Mouse (Mus musculus) heart, embryonic 11.5 days (tissue): ENCODE measurements at regions not wholly inside any gene's neighbourhood (a gene's known extent, or its start where the extent isn't known, plus 50 kb on each side); places are given as distances from the start of the nearest gene placed in this dataset.

Source experiments
- ATAC-seq: fragments of 200-750 bp; cut with Nextera tagmentation; replicated peaks from 2 replicates; pipeline ENCODE4 v1.8.0; 2017; ENCODE audit warnings: moderate library complexity; ENCODE audit not compliant: insufficient number of reproducible peaks, low FRiP score, low TSS enrichment
- H3K27ac ChIP-seq: fragments of 300-500 bp; sonication (generic); 2 replicates; pipeline ENCODE4 v1.5.1; 2014; ENCODE audit warnings: mild to moderate bottlenecking, low read depth, low read length
- H3K27me3 ChIP-seq: fragments of 300-500 bp; sonication (generic); 2 replicates; pipeline ENCODE4 v1.6.1; 2014; ENCODE audit warnings: mild to moderate bottlenecking, low read length, mixed read lengths; ENCODE audit not compliant: control insufficient read depth, insufficient read depth
- H3K36me3 ChIP-seq: fragments of 300-500 bp; sonication (generic); 2 replicates; pipeline ENCODE4 v1.6.1; 2014; ENCODE audit warnings: mild to moderate bottlenecking, low read length, moderate library complexity, mixed read lengths; ENCODE audit not compliant: control insufficient read depth, insufficient read depth
- H3K4me1 ChIP-seq: fragments of 300-500 bp; sonication (generic); 2 replicates; pipeline ENCODE4 v1.6.1; 2014; ENCODE audit warnings: low read length; ENCODE audit not compliant: control insufficient read depth, insufficient read depth
- H3K4me2 ChIP-seq: fragments of 300-500 bp; sonication (generic); 2 replicates; pipeline ENCODE4 v1.6.1; 2014; ENCODE audit warnings: mild to moderate bottlenecking, moderate library complexity
- H3K4me3 ChIP-seq: fragments of 300-500 bp; sonication (generic); 2 replicates; pipeline ENCODE4 v1.5.1; 2014; ENCODE audit warnings: low read depth, low read length
- H3K9ac ChIP-seq: fragments of 300-500 bp; sonication (generic); 2 replicates; pipeline ENCODE4 v1.6.1; 2014; ENCODE audit warnings: mild to moderate bottlenecking, low read depth, low read length, moderate library complexity
- H3K9me3 ChIP-seq: fragments of 300-500 bp; sonication (generic); replicated peaks from 2 replicates; pipeline ENCODE4 v1.6.1; 2016; ENCODE audit warnings: low read length; ENCODE audit not compliant: control insufficient read depth
- WGBS: fragments of 180-500 bp; shearing (Covaris S2); extraction: QIAGEN DNeasy Blood & Tissue Kit; methylation state at CpG from one replicate; pipeline ENCODE4 v1.1.7; 2014; ENCODE audit not compliant: insufficient replicate concordance; 5-methylcytosine and 5-hydroxymethylcytosine counted together

DNA sequence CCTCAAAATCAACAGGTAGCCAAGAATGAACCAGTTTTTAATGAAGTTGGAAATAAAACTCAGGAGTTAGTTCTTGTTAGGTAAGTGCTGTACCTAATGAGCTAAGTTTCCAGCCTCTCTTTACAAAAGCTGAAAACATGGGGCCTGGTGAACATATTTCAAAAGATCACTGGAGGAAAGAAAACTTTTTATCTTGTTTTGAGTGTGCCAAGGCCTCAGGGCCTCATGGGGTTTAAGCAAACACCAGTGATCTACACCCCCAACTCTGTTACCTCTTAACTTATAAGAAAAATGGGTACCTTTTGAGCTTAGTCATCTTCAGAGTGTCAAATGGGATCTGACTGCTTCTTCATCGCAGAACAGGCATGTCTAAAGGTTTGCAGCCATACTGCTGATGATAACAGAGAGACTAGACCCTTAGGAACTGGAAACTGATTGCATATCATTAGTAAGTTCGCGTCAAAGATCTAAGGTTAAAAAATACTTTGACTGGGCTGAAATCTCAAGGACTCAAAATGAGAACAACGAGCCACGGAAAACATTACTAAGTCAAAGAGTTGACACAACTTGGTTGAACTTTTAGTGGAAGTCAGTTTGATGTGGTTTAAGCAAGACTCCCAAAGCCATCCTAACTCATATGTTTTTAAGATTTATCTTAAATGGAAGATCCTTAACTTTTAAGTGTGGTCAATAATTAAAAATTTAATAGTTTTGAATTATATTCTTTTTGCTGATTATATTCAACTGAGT is 54.7 kb upstream of the Zfand6 start:
- Histone ChIP-seq H3K4me2 (no peak overlapping the region), H3K36me3 (no peaks in the 10 kb centered on the region), H3K27me3 (no peaks in the 10 kb centered on the region), H3K9me3 (no peaks in the 10 kb centered on the region), H3K4me1 (no peaks in the 10 kb centered on the region), H3K9ac (no peak overlapping the region), H3K4me3 (no peak overlapping the region), H3K27ac (no peak overlapping the region)
- no peak for ATAC-seq
- WGBS, result 79% methylated on average over 5 of the region's 5 CpGs

DNA sequence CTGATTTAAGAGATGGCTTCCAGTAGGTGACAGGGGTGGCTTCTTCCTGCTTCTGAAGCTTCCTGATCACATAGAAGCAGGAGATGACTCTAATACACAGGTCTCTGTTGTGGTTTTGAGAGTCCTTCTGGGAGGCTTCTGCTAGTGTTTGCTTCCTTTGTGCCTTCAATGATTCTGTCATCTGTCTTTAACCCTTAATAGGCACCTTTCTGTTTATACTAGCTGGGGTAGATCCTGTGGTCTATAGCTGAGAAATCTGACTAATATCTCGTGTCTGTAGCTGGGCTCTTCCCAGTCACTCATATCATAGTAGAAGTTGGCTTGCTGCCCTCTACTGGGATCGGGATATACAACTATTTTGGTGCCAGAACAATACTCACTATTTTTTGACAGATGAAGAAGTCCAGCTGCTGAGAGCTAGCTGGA is 50.2 kb upstream of the Zfand6 start:
- no peaks in the 10 kb centered on the region for H3K4me1 ChIP-seq
- H3K27me3 ChIP-seq, result no peaks in the 10 kb centered on the region
- no peaks in the 10 kb centered on the region for H3K36me3 ChIP-seq
- H3K4me2 ChIP-seq, result no peak overlapping the region
- H3K9me3 ChIP-seq, result no peaks in the 10 kb centered on the region
- 16% methylated on average over 2 of the region's 2 CpGs for WGBS
- no peak for ATAC-seq
- no peak overlapping the region for H3K9ac ChIP-seq
- no peak overlapping the region for H3K27ac ChIP-seq
- H3K4me3 ChIP-seq, result no peak overlapping the region
